Mouse (Mus musculus): ENCODE results near the gene Usf3. TPM values are rescaled to one million over a fixed set of nuclear protein-coding genes. Genes with fewer than 3 reads are reported as not detected.

Gene Usf3
- polyA plus RNA-seq, 1 experiment from 2014 or later: 2.1 TPM

- WGBS: 94% methylated on average over 4 of the region's 4 CpGs
- no peak for ATAC-seq
Measured at GRCm38 (mm10) chr16:44187172-44187571, 14.1 kb downstream of the Usf3 start.

DNA sequence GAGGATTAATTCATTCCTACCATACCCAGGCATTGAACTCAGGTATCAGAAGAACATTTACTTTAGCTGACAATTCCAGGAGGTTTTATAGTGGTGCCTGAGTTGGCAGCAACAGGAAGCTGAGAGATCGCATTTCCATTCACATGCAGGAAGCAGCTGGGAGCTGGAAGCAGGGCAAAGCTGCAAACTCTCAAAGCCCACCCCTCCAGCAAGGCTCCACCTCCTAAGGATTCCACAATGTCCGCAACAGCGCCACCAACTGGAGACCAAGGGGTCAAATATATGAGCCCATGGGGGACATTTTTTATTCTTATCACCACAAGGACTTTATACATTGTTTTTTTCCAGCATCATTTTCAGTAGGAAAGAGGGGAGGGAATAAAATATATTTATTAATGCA lies 15.7 kb downstream of the Usf3 start:
- Histone ChIP-seq H3K9me3 (ENCODE audit: control insufficient read depth, low read length) (no peaks in the 10 kb centered on the region), H3K4me3 (ENCODE audit: low read length) (no peak overlapping the region), H3K9ac (ENCODE audit: low read depth, low read length) (no peak overlapping the region), H3K4me2 (ENCODE audit: low read length) (no peak overlapping the region), H3K4me1 (ENCODE audit: control insufficient read depth, insufficient read depth, low read depth, low read length) (no peaks in the 10 kb centered on the region), H3K36me3 (ENCODE audit: control insufficient read depth, insufficient read depth, low read length) (no peaks in the 10 kb centered on the region), H3K27me3 (replicated peaks; ENCODE audit: control insufficient read depth, insufficient read depth, low read length) (no peaks in the 10 kb centered on the region), H3K27ac (ENCODE audit: low read depth, low read length) (no peak overlapping the region)
- 91% methylated on average over 3 of the region's 3 CpGs for WGBS
- ATAC-seq: no peak

More at GRCm38 (mm10) chr16:44187172-44187571, 14.1 kb downstream of the Usf3 start:
- Histone ChIP-seq H3K4me1 (ENCODE audit: control insufficient read depth, insufficient read depth, low read depth, low read length) (no peaks in the 10 kb centered on the region), H3K9me3 (ENCODE audit: control insufficient read depth, low read length) (no peaks in the 10 kb centered on the region), H3K36me3 (ENCODE audit: control insufficient read depth, insufficient read depth, low read length) (no peaks in the 10 kb centered on the region), H3K4me2 (ENCODE audit: low read length) (no peak overlapping the region), H3K9ac (ENCODE audit: low read depth, low read length) (no peak overlapping the region), H3K27me3 (replicated peaks; ENCODE audit: control insufficient read depth, insufficient read depth, low read length) (no peaks in the 10 kb centered on the region), H3K27ac (ENCODE audit: low read depth, low read length) (no peak overlapping the region), H3K4me3 (ENCODE audit: low read length) (no peak overlapping the region)

DNA sequence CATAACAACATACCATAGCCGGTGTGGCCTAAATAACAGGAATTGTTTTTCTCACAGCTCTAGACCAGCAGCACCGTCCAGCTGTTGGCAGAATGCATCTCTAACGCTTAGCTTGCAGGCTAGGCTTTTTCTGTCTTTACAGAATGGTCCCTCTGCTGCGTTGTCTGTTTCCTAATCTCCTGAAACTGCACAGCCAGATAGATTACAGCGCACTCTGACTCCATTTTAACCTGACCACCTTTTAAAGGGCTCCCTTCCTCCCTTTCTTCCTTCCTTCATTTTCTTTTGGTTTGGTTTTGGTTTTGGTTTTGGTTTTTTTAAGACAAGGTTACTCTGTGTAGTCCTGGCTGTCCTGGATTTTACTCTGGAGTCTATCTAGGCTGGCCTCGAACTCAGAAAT lies 17.0 kb downstream of the Usf3 start:
- WGBS: 91% methylated on average over 6 of the region's 6 CpGs
- H3K4me1 ChIP-seq (ENCODE audit: control insufficient read depth, insufficient read depth, low read depth, low read length): no peaks in the 10 kb centered on the region
- ATAC-seq: no peak
- no peaks in the 10 kb centered on the region for H3K27me3 ChIP-seq (replicated peaks; ENCODE audit: control insufficient read depth, insufficient read depth, low read length)
- no peaks in the 10 kb centered on the region for H3K9me3 ChIP-seq (ENCODE audit: control insufficient read depth, low read length)
- no peak overlapping the region for H3K9ac ChIP-seq (ENCODE audit: low read depth, low read length)
- H3K4me2 ChIP-seq (ENCODE audit: low read length): no peak overlapping the region
- no peak overlapping the region for H3K27ac ChIP-seq (ENCODE audit: low read depth, low read length)
- H3K36me3 ChIP-seq (ENCODE audit: control insufficient read depth, insufficient read depth, low read length): no peaks in the 10 kb centered on the region
- H3K4me3 ChIP-seq (ENCODE audit: low read length): no peak overlapping the region

DNA sequence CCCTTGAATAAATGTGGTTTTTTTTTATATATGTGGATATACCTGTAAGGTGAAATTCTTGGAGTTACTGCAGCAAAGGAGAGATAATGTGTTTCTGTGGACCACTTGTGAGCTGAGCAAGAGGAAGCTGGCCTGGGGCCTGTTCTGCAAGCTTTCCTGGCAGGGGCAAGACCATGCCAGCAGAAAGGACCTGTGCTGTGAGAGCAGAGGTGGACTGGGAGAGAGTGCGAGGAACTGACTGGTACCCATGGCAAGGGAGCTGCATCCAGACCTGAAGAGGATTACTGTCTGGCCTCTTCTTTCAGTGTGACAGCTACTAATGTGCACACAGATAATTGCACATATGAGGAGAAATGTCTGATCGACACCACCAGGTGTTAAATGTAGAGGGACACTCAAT lies 17.9 kb downstream of the Usf3 start:
- Histone ChIP-seq H3K9ac (ENCODE audit: low read depth, low read length) (no peak overlapping the region), H3K4me1 (ENCODE audit: control insufficient read depth, insufficient read depth, low read depth, low read length) (no peaks in the 10 kb centered on the region), H3K4me2 (ENCODE audit: low read length) (no peak overlapping the region), H3K27ac (ENCODE audit: low read depth, low read length) (no peak overlapping the region), H3K4me3 (ENCODE audit: low read length) (no peak overlapping the region), H3K27me3 (replicated peaks; ENCODE audit: control insufficient read depth, insufficient read depth, low read length) (no peaks in the 10 kb centered on the region), H3K9me3 (ENCODE audit: control insufficient read depth, low read length) (no peaks in the 10 kb centered on the region), H3K36me3 (ENCODE audit: control insufficient read depth, insufficient read depth, low read length) (no peaks in the 10 kb centered on the region)
- WGBS: 96% methylated on average over 2 of the region's 2 CpGs
- ATAC-seq: no peak

- peaks cover 8% of the 10 kb centered on the region; the same call in 1 of the 2 replicates for H3K36me3 ChIP-seq (ENCODE audit: control insufficient read depth, insufficient read depth, low read length)
- no peaks in the 10 kb centered on the region for H3K4me1 ChIP-seq (ENCODE audit: control insufficient read depth, insufficient read depth, low read depth, low read length)
- WGBS: 91% methylated on average over 14 of the region's 14 CpGs
- no peak for ATAC-seq
- H3K27ac ChIP-seq (ENCODE audit: low read depth, low read length): no peak overlapping the region
- no peak overlapping the region for H3K4me3 ChIP-seq (ENCODE audit: low read length)
- no peak overlapping the region for H3K4me2 ChIP-seq (ENCODE audit: low read length)
- H3K27me3 ChIP-seq (replicated peaks; ENCODE audit: control insufficient read depth, insufficient read depth, low read length): no peaks in the 10 kb centered on the region
- H3K9ac ChIP-seq (ENCODE audit: low read depth, low read length): no peak overlapping the region
- H3K9me3 ChIP-seq (ENCODE audit: control insufficient read depth, low read length): no peaks in the 10 kb centered on the region
Measured at GRCm38 (mm10) chr16:44199066-44199703, 26.1 kb downstream of the Usf3 start.

DNA sequence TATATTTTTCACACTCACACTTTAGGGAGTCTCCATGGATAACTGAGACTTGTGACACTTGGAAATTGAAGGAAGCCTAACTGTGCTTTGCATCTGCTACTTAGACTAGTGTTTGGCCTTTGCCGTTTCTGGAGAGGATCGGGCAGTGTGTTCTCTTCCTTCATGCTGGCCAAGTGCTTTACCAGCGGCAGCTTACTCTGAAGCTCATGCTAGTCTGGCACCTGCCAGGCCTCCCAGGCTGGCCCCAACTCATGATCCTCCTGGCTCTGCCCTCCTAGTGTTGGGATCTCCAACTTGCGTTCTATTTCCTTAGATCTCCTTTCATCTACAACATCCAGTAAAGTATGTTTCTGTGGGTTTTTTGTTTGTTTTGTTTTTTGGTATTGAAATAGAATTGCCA lies 27.1 kb downstream of the Usf3 start:
- H3K27ac ChIP-seq (ENCODE audit: low read depth, low read length): no peak overlapping the region
- peaks cover 8% of the 10 kb centered on the region; the same call in 1 of the 2 replicates for H3K36me3 ChIP-seq (ENCODE audit: control insufficient read depth, insufficient read depth, low read length)

DNA sequence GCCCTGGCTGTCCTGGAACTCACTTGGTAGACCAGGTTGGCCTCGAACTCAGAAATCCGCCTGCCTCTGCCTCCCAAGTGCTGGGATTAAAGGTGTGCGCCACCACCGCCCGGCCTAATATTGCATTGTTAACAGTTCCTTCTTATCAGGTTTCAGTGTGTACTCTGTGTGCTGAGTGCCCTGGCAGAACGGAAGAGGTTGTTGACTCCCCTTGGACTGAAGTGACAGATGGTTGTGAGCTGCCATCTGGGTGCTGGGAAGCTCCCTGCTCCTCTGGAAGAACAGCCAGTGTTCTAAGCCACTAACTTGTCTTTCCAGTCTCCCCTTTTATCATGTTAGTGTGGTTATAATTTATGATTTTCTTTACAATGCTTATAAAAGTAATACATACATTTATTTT lies 31.3 kb downstream of the Usf3 start:
- Histone ChIP-seq H3K9me3 (ENCODE audit: control insufficient read depth, low read length) (no peaks in the 10 kb centered on the region), H3K27me3 (replicated peaks; ENCODE audit: control insufficient read depth, insufficient read depth, low read length) (no peaks in the 10 kb centered on the region), H3K4me2 (ENCODE audit: low read length) (no peak overlapping the region), H3K4me1 (ENCODE audit: control insufficient read depth, insufficient read depth, low read depth, low read length) (no peaks in the 10 kb centered on the region), H3K9ac (ENCODE audit: low read depth, low read length) (no peak overlapping the region), H3K27ac (ENCODE audit: low read depth, low read length) (no peak overlapping the region), H3K36me3 (ENCODE audit: control insufficient read depth, insufficient read depth, low read length) (peaks cover 8% of the 10 kb centered on the region; the same call in 1 of the 2 replicates), H3K4me3 (ENCODE audit: low read length) (no peak overlapping the region)
- WGBS: 86% methylated on average over 6 of the region's 6 CpGs
- no peak for ATAC-seq

More for the DNA sequence above, 27.1 kb downstream of the Usf3 start:
- H3K4me2 ChIP-seq (ENCODE audit: low read length): no peak overlapping the region
- no peak overlapping the region for H3K9ac ChIP-seq (ENCODE audit: low read depth, low read length)
- WGBS: 93% methylated on average over 4 of the region's 4 CpGs
- no peak for ATAC-seq
- no peak overlapping the region for H3K4me3 ChIP-seq (ENCODE audit: low read length)
- H3K27me3 ChIP-seq (replicated peaks; ENCODE audit: control insufficient read depth, insufficient read depth, low read length): no peaks in the 10 kb centered on the region
- no peaks in the 10 kb centered on the region for H3K9me3 ChIP-seq (ENCODE audit: control insufficient read depth, low read length)
- H3K4me1 ChIP-seq (ENCODE audit: control insufficient read depth, insufficient read depth, low read depth, low read length): no peaks in the 10 kb centered on the region

DNA sequence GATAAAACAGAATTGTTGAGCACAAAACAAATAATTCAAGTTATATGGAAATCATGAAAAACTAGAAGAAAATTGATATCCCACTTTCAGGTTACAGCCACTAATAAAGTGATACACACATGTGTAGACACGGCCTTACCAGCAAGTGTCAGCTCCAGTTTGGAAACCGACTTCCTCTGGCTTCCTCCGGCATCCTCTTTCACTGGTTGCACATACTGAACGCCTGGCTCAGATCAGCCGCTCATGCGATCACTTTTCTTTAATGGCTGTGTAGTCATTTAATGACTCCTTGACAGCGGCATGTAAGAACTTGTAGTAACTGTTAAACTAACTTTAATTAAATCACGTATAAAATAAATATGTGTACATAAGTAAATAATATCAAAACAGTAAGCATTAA lies 32.9 kb downstream of the Usf3 start:
- no peak overlapping the region for H3K9ac ChIP-seq (ENCODE audit: low read depth, low read length)
- 88% methylated on average over 8 of the region's 8 CpGs for WGBS
- H3K27me3 ChIP-seq (replicated peaks; ENCODE audit: control insufficient read depth, insufficient read depth, low read length): no peaks in the 10 kb centered on the region
- no peak overlapping the region for H3K4me3 ChIP-seq (ENCODE audit: low read length)
- H3K4me1 ChIP-seq (ENCODE audit: control insufficient read depth, insufficient read depth, low read depth, low read length): no peaks in the 10 kb centered on the region
- no peak overlapping the region for H3K4me2 ChIP-seq (ENCODE audit: low read length)
- ATAC-seq: no peak
- peaks cover 8% of the 10 kb centered on the region; the same call in 1 of the 2 replicates for H3K36me3 ChIP-seq (ENCODE audit: control insufficient read depth, insufficient read depth, low read length)
- no peak overlapping the region for H3K27ac ChIP-seq (ENCODE audit: low read depth, low read length)
- no peaks in the 10 kb centered on the region for H3K9me3 ChIP-seq (ENCODE audit: control insufficient read depth, low read length)

GRCm38 (mm10) chr16:44210156-44211053 lies 37.4 kb downstream of the Usf3 start:
- Histone ChIP-seq H3K9me3 (ENCODE audit: control insufficient read depth, low read length) (no peaks in the 10 kb centered on the region), H3K4me3 (ENCODE audit: low read length) (no peak overlapping the region), H3K4me2 (ENCODE audit: low read length) (no peak overlapping the region), H3K9ac (ENCODE audit: low read depth, low read length) (no peak overlapping the region), H3K27ac (ENCODE audit: low read depth, low read length) (no peak overlapping the region), H3K36me3 (ENCODE audit: control insufficient read depth, insufficient read depth, low read length) (peaks cover 12% of the 10 kb centered on the region; the same call in 1 of the 2 replicates), H3K27me3 (replicated peaks; ENCODE audit: control insufficient read depth, insufficient read depth, low read length) (no peaks in the 10 kb centered on the region), H3K4me1 (ENCODE audit: control insufficient read depth, insufficient read depth, low read depth, low read length) (no peaks in the 10 kb centered on the region)
- 79% methylated on average over 10 of the region's 10 CpGs for WGBS
- ATAC-seq: no peak
